Mouse (Mus musculus): ENCODE data around the gene Hspe1. TPM values are rescaled to one million over a fixed set of nuclear protein-coding genes. Genes with fewer than 3 reads are reported as not detected.
A peak's percentile ranks its signal among the peaks of the same experiment; 100 is the strongest.

Hspe1 gene
- total and polyA plus RNA-seq, 3 experiments: 479 to 915 (median 667) TPM

DNA sequence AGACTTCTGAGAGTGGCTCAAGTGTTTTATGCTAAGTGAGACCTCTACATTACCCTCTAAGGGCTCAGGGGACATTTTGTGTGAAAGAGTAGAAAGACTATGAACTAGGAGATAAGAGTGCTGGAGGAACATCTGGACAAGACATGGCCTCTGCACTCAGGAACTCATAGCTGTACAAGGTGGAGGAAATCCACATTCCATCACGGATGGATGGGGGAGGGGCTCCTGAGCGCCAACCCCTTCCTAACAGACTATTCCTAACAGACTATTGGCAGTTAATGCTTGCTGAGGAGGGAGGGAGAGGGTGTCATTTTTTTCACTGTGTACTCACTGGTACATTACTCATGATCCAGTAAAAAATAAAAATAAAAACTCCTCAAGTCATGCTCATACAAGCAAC is 13.2 kb upstream of the Hspe1 start:
- Histone ChIP-seq H3K36me3 (replicated peaks in 1 of 2; ENCODE audit: control insufficient read depth in 1 of 2, insufficient read depth in 1 of 2, low read length in 1 of 2) (peaks cover 18 to 45% of the 10 kb centered on the region in 2 experiments), H3K4me1 (ENCODE audit: control insufficient read depth in 1 of 2, insufficient read depth in 2 of 2) (0 out of 4 replicates have a peak, but pooled peaks cover 0 to 4% of the 10 kb centered on the region in 2 experiments), H3K9ac (ENCODE audit: insufficient read depth, low read depth) (no peak overlapping the region), H3K27ac (ENCODE audit: insufficient read depth, low read depth) (no peak overlapping the region), H3K4me3 (replicated peaks in 1 of 3; ENCODE audit: low read depth in 2 of 3, low read length in 2 of 3, poor library complexity in 1 of 3) (no peak overlapping the region), H3K9me3 (replicated peaks; ENCODE audit: low read length) (no peaks in the 10 kb centered on the region), H3K79me2 (replicated peaks; ENCODE audit: control insufficient read depth, extremely low read depth, insufficient read depth, poor library complexity, severe bottlenecking) (no peaks in the 10 kb centered on the region), H3K27me3 (replicated peaks) (no peaks in the 10 kb centered on the region), H3K4me2 (ENCODE audit: insufficient read depth, low read depth, poor library complexity, severe bottlenecking) (no peak overlapping the region)
- DNase-seq (ENCODE audit: extremely low read depth): no peak
- TF ChIP-seq NRF1 (IDR thresholded peaks at IDR 0.05; ENCODE audit: low read depth, low read length): no peak
- dilution Hi-C loops (cut with MboI; ENCODE audit: extremely low pct_ligation_motif_present, extremely low pct_unique_long_range_greater_than_20kb, low sequenced_read_pairs): no loop called here
- in situ Hi-C loops (cut with MboI; ENCODE audit: low pct_ligation_motif_present, low pct_unique_long_range_greater_than_20kb, low sequenced_read_pairs): no loop called here

DNA sequence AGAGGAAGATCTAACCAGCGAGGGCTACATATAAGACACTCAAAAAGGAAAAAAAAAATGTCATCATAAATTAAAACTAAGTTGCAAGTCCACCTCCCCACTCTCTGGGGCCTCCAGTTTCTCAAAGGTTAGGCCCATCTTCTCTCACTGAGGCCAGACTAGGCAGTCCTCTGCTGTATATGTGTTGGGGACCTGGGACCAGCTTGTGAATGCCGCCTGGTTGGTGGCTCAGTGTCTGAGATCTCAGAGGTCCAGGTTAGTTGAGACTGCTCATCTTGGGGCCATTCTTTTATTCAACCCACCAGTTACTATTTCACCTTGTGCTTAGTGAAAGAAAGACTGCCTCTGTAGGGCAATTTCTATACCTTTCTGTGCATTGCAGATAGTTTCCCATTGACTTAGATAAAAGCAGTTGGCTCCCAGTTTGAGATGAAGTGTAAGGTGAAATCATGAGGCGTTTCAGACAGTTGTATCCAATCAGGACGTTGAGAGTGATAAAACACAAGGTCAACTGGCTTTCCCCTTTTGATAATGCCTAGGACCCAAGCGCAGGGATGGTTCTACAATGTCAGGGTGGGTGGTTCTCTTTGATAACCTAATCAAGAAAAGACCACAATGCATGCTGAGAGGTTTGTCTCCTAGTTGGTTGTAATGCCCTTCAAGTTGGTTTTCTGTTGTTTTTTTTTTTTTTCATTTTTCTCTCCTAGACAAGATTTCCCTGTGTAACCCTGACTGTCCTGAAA is 12.1 kb upstream of the Hspe1 start:
- peaks cover 26 to 50% of the 10 kb centered on the region in 2 experiments for H3K36me3 ChIP-seq (replicated peaks in 1 of 2; ENCODE audit: control insufficient read depth in 1 of 2, insufficient read depth in 1 of 2, low read length in 1 of 2)
- H3K4me2 ChIP-seq (ENCODE audit: insufficient read depth, low read depth, poor library complexity, severe bottlenecking): no peak overlapping the region
- no peak for DNase-seq (ENCODE audit: extremely low read depth)
- no peak overlapping the region for H3K4me3 ChIP-seq (replicated peaks in 1 of 3; ENCODE audit: low read depth in 2 of 3, low read length in 2 of 3, poor library complexity in 1 of 3)
- no peaks in the 10 kb centered on the region for H3K27me3 ChIP-seq (replicated peaks)
- no peak overlapping the region for H3K9ac ChIP-seq (ENCODE audit: insufficient read depth, low read depth)
- in situ Hi-C loops (cut with MboI; ENCODE audit: low pct_ligation_motif_present, low pct_unique_long_range_greater_than_20kb, low sequenced_read_pairs) (no loop called here), dilution Hi-C loops (cut with MboI; ENCODE audit: extremely low pct_ligation_motif_present, extremely low pct_unique_long_range_greater_than_20kb, low sequenced_read_pairs) (no loop called here)
- peaks cover 2% of the 10 kb centered on the region; the same call in 1 of the 2 replicates for H3K79me2 ChIP-seq (replicated peaks; ENCODE audit: control insufficient read depth, extremely low read depth, insufficient read depth, poor library complexity, severe bottlenecking)
- TF ChIP-seq BHLHE40 (IDR thresholded peaks at IDR 0.05; ENCODE audit: low read depth, low read length): no peak
- no peak for TF ChIP-seq POLR2A (IDR thresholded peaks at IDR 0.05; ENCODE audit: low read depth, low read length)
- no peak for TF ChIP-seq E2F4 (IDR thresholded peaks at IDR 0.05; ENCODE audit: insufficient replicate concordance, low read depth, low read length)
- no peak for TF ChIP-seq MEF2A (IDR thresholded peaks at IDR 0.05; ENCODE audit: borderline replicate concordance, low read depth, low read length)
- no peak for TF ChIP-seq GABPA (IDR thresholded peaks at IDR 0.05; ENCODE audit: insufficient replicate concordance, low read depth, low read length)
- peak; percentile 43; the same call in 1 of the 2 replicates for TF ChIP-seq POLR2AphosphoS2 (IDR thresholded peaks at IDR 0.05; ENCODE audit: low read depth, low read length)
- TF ChIP-seq MAZ (IDR thresholded peaks at IDR 0.05; ENCODE audit: low read depth, low read length): no peak
- TF ChIP-seq JUN (IDR thresholded peaks at IDR 0.05; ENCODE audit: insufficient read depth, low read depth, low read length): no peak
- no peak for TF ChIP-seq USF2 (conservative IDR thresholded peaks at IDR 0.05; ENCODE audit: low read depth, low read length)
- no peaks in the 10 kb centered on the region for H3K9me3 ChIP-seq (replicated peaks; ENCODE audit: low read length)
- H3K27ac ChIP-seq (ENCODE audit: insufficient read depth, low read depth): no peak overlapping the region
- peaks cover 0 to 8% of the 10 kb centered on the region in 2 experiments; a peak in 1 of 4 replicates for H3K4me1 ChIP-seq (ENCODE audit: control insufficient read depth in 1 of 2, insufficient read depth in 2 of 2)

GRCm38 (mm10) chr1:55076395-55076743 is 11.6 kb upstream of the Hspe1 start:
- in situ Hi-C loops (cut with MboI; ENCODE audit: low pct_ligation_motif_present, low pct_unique_long_range_greater_than_20kb, low sequenced_read_pairs): no loop called here
- Histone ChIP-seq H3K4me2 (ENCODE audit: insufficient read depth, low read depth, poor library complexity, severe bottlenecking) (no peak overlapping the region), H3K9ac (ENCODE audit: insufficient read depth, low read depth) (no peak overlapping the region), H3K9me3 (replicated peaks; ENCODE audit: low read length) (no peaks in the 10 kb centered on the region), H3K27me3 (replicated peaks) (no peaks in the 10 kb centered on the region), H3K4me3 (replicated peaks in 1 of 3; ENCODE audit: low read depth in 2 of 3, low read length in 2 of 3, poor library complexity in 1 of 3) (no peak overlapping the region), H3K27ac (ENCODE audit: insufficient read depth, low read depth) (no peak overlapping the region), H3K79me2 (replicated peaks; ENCODE audit: control insufficient read depth, extremely low read depth, insufficient read depth, poor library complexity, severe bottlenecking) (peaks cover 5% of the 10 kb centered on the region; the same call in 1 of the 2 replicates), H3K36me3 (replicated peaks in 1 of 2; ENCODE audit: control insufficient read depth in 1 of 2, insufficient read depth in 1 of 2, low read length in 1 of 2) (peaks cover 31 to 52% of the 10 kb centered on the region in 2 experiments), H3K4me1 (ENCODE audit: control insufficient read depth in 1 of 2, insufficient read depth in 2 of 2) (peaks cover 0 to 10% of the 10 kb centered on the region in 2 experiments; a peak in 1 of 4 replicates)
- peak; percentile 65; the same call in 1 of the 2 replicates for TF ChIP-seq POLR2AphosphoS2 (IDR thresholded peaks at IDR 0.05; ENCODE audit: low read depth, low read length)
- no peak for TF ChIP-seq TCF12 (IDR thresholded peaks at IDR 0.05; ENCODE audit: low read depth, low read length)
- DNase-seq (ENCODE audit: extremely low read depth): no peak
- dilution Hi-C loops (cut with MboI; ENCODE audit: extremely low pct_ligation_motif_present, extremely low pct_unique_long_range_greater_than_20kb, low sequenced_read_pairs): no loop called here
